Mouse (Mus musculus): ENCODE results near the gene Ranbp17. TPM values are rescaled to one million over a fixed set of nuclear protein-coding genes. Genes with fewer than 3 reads are reported as not detected.

Gene Ranbp17
- total RNA-seq, 2 experiments from 2014 or later = 7.6 to 7.7 TPM

GRCm38 (mm10) chr11:33404651-33405050 lies 108.9 kb downstream of the Ranbp17 start:
- DNase-seq = no peak

DNA sequence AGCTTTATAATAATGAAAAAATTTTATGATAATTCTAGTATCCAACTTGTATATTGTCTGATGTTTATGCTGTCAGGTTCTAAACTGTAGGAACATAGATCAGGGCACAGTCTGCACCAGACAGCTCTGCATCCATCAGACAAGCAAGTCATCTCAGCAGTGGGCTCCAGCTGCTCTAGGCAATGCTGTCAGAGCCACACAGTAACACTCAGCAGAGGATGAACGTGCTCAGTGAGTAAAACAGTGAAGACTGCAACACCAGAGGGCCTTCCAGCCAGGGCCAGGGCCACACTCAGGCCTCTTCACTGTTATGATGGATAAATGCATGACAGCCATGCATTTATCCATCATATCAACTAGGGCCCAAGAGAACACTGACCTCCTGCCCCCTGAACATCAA lies 114.2 kb downstream of the Ranbp17 start:
- DNase-seq = no peak

GRCm38 (mm10) chr11:33398701-33399100 lies 114.8 kb downstream of the Ranbp17 start:
- no peak for DNase-seq

DNA sequence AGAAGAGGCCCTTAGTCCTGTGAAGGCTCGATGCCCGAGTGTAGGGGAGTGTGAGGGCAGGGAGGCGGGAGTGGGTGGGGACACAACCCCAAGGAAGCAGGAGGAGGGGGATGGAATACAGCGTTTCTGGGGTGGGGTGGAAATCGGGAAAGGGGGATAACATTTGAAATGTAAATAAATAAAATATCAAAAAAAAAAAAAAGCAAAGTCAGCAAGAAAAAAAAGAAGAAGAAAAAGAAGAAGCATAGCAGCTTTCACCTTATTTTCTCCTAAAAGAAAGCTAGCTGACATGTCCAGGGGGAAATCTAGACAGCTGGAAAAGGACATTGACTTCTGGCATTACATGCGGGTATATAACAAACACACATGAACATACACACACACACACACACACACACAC lies 117.3 kb downstream of the Ranbp17 start:
- no peak for DNase-seq

DNA sequence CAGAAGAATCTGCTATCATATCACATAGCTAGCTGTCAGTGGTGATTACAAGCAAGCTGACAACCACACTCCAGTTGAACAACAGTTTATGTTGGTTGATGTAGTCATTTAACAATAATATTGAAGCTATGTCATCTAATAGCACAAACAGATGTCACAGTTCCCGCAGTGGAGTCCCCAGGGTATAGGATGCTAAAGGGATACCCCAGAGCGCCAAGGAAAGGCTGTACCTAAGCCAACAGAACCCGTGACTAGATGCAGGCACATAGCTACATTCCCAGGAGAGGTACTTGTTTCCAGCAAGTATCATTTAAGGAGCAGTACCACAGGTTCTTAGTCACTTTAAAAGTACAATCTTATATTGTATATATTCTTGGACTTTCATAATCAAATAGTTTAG lies 119.5 kb downstream of the Ranbp17 start:
- no peak for DNase-seq

GRCm38 (mm10) chr11:33388685-33389084 lies 124.9 kb downstream of the Ranbp17 start:
- DNase-seq = no peak

DNA sequence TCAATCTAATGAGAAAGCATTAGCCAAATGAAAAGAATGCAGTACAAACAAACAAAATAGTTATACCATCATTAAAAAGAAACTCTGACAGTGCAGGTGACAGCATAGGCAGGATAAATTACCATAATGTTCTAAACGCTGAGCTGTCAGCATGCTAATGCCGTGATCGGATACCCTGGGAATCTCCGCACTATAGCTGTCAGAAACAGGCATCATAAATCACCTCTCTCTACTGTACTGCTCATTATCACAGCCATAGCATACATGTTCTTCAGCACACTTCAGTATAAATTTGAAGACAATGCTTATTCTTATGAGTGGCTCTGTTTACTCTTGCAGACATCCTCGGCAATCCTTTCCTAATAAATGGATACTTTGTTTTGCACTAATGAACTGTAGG lies 151.7 kb downstream of the Ranbp17 start:
- no peak for DNase-seq

DNA sequence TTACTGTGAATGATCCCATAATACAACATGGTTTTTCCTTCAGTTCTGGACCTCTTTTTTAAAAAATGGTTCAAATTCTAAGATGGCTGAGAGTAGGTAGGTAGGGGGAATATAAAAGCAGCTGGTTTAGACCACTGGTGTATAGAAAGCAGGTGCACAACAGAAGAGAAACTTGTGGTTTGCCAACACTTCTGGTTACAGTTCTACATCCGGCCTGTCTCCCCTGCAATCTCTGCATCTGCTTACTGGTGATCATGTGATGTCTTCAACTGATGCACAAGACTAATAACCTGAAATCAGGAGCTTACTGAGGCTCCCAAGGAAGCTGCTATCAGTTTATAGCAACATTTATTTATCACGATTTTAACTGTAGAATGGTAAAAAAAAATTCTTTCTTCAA lies 164.3 kb downstream of the Ranbp17 start:
- DNase-seq = no peak

DNA sequence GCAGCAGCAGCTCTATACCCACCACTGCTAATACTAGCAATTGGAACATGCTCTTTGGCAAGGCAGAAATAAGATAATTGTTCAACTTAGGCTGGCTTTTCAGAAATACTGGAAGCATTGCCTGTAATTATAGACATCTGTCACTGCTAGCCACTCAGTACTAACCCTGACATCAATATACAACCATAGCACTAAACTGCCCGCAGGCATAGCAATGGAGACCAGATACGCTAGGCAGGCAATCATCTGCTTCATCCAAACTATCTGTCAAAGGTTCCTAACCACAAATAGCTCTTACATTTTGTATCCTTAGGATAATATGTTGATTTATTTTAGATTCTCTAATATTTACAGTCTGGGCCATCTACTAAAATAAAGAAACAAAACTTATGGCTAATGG lies 171.5 kb downstream of the Ranbp17 start:
- DNase-seq = no peak

GRCm38 (mm10) chr11:33336552-33337121 lies 176.9 kb downstream of the Ranbp17 start:
- peak; percentile 26 to 36 for DNase-seq

- no peak for DNase-seq
Measured at GRCm38 (mm10) chr11:33335616-33336015, 177.9 kb downstream of the Ranbp17 start.

GRCm38 (mm10) chr11:33332137-33332536 lies 181.4 kb downstream of the Ranbp17 start:
- no peak for DNase-seq

GRCm38 (mm10) chr11:33319006-33319611 lies 194.4 kb downstream of the Ranbp17 start:
- no peak for DNase-seq

GRCm38 (mm10) chr11:33309566-33309965 lies 204.0 kb downstream of the Ranbp17 start:
- no peak for DNase-seq

GRCm38 (mm10) chr11:33300859-33301258 lies 212.7 kb downstream of the Ranbp17 start:
- no peak for DNase-seq

- DNase-seq = no peak
Measured at GRCm38 (mm10) chr11:33299371-33299770, 214.2 kb downstream of the Ranbp17 start.

- DNase-seq = no peak
Measured at GRCm38 (mm10) chr11:33297121-33297520, 216.4 kb downstream of the Ranbp17 start.

GRCm38 (mm10) chr11:33295422-33295821 lies 218.1 kb downstream of the Ranbp17 start:
- DNase-seq = no peak

GRCm38 (mm10) chr11:33294063-33294462 lies 219.5 kb downstream of the Ranbp17 start:
- no peak for DNase-seq

DNA sequence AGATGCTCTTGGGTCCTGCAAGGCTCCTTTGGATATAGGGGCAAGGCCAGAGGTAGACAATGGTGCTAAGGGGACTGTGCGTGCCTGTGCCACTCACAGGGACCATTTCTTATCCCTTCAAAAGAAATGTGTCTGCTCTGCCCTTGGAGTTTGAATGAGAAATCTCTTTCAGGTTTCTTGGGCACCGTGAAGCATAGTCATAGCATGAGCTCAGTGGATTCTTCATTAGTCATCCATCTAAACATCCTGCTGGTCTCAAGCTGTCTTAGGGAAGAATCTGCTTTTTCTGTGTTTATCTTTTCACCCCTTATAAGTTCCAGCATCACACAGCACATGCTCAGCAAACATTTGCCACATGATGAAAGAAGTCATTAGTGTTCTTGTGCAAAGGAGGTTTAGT lies 235.0 kb downstream of the Ranbp17 start:
- DNase-seq = no peak

- DNase-seq = no peak
Measured at GRCm38 (mm10) chr11:33276637-33277036, 236.9 kb downstream of the Ranbp17 start, which contains the start of gene Gm12117. TSS of gene Gm12117 (minus strand) at chr11:33276737.

- no peak for DNase-seq
Measured at GRCm38 (mm10) chr11:33274816-33275215, 238.7 kb downstream of the Ranbp17 start.

- no peak for DNase-seq
Measured at GRCm38 (mm10) chr11:33274294-33274693, 239.3 kb downstream of the Ranbp17 start.

- no peak for DNase-seq
Measured at GRCm38 (mm10) chr11:33240295-33240694, 273.3 kb downstream of the Ranbp17 start.

GRCm38 (mm10) chr11:33234134-33234533 lies 279.4 kb downstream of the Ranbp17 start:
- no peak for DNase-seq

Data from layer of hippocampus, postnatal 36 days (tissue).